Mouse (Mus musculus) retina, postnatal 7 days (tissue): ENCODE measurements around the gene Aldh1b1.

Source experiments
- DNase-seq: peaks from one replicate; pipeline ENCODE4 v3.0.0-alpha.2; 2012; ENCODE audit warnings: low read depth, low spot score

Gene Aldh1b1

DNA sequence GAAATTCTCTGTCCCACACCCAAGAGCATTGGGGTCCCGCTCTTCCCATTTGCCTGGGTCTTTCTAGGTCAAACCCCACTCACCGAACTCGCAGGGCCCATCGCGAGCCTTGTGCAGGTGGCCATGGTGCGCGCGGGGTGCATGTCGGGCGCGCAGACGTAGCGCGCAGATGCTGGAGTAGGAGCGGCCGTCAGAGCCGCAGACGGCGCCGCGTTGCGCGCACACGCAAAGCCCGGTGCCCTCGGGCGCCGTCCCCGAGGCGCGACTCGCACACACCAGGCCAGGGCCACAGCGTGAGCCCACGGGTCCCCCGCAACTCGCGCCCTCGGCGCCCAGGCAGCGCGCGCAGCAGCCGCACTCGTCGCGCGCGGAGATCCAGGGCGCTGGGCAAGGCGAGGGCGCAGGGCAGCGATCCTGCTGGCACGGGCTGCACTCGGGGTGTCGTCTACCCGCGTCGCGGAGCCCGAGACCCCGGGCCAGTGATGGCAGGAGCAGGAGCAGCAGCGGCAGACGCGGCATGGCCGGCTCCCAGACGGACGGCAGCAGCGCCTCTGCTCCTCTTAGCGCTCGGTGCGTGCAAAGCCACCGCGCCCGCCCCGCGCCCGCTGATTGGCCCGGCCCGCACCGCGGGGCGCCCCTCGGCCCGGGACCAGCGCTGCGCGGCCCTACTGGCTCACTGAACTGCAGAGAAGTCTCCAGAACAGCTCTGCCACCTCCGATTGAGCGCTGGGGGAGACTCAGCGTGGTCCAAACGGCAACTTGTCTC lies 27.6 kb downstream of the Aldh1b1 start, which contains the start of gene Igfbpl1:
TSS of gene Igfbpl1 (minus strand) at position 649 of the 766 bp plus-strand sequence.
- no peak for DNase-seq

DNA sequence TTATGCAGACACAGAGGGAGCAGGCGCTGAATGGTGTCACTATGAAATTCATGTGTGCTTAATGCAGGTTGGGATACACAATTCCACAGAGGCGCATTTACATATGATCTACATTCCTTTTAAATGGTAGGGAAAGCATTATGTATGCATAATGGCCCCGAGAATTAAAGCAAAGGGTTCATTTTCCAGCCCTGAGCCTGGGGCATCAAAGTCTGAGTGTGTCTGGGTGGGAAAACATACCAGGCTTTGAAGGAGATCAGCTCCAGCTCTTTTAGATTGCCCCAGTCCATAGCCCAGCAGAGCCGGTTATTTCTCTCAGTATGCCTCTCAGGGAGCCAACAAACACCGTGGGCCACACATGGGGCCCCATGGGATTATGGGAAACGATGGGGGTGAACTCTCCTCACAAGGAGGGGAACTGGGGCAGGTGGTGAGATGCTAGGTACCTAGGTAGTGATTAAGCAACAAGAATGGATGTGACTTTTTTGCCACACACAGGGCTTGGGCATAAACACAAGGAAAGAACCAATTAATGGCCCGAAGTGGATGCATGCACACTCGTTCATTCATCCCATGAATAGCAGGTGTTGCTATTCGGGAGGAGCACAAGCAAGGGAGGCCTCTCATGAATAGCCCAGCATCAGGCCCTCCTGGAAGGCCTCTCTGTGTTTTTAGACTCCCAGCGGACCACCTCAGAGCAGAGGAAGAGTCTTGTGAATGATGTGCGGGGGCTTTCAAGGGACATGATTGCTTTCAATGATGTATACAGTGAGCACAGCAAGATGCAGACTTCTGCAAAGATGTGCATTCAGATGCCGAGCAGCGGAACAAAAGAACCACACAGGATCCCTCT lies 31.3 kb downstream of the Aldh1b1 start:
- no peak for DNase-seq

DNA sequence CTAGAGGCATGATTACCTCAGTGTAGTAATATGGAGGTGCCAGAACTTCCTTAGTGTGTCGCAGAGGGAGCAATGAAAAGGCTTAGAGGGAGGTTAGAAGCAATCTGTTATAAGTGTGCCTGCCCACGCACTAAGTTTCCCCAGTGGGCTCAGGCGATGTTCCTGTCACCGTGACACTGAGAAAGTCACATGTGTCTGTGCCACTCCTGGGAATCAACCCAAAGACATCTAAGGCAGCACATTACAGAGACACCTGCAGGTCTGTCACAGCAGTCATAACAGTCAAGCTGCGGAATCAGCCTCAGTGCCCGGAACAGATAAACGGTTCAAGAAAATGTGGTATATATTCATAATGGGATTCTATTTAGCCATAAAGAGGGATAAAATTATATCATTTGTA lies 33.2 kb downstream of the Aldh1b1 start:
- no peak for DNase-seq

DNA sequence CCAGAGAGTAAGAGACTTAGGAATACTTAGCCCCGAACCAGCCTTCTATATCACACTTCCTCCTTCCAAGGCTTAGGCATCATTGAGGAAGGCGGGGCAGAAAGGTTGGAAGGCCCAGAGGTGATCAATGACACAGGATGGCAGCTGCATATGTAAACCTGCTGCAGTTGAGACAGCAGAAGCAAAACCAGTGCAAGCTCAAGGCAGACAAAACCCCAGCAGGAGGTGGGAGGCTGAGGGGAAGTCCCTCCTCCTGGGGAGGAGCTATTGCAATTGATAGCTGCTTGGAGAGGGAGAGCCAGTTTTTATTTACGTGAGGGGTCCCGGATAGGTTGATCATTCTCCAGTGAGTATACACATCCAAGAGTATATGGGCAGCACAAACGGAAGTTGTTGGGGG lies 34.6 kb downstream of the Aldh1b1 start:
- DNase-seq: no peak

DNA sequence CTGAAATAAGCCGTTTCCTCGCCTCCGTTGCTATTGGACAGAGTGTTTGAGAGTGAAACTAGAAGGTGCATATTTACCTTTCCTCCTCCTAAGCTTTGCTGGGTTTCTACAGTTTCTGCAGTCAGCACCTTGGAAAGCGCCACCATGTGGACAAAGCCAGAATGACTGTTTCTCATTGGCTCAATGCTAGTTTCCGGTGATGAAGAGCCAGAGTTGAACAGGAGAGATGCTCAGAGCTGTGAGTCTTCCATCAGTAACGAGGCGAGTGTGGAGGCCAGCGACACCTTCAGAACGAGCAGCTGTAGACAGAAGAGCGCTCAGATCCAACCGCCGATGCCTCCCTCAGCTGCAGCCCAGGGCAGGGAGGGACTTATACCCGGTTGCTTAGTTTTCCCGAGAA lies 45.5 kb downstream of the Aldh1b1 start:
- peak; percentile 32 for DNase-seq

DNA sequence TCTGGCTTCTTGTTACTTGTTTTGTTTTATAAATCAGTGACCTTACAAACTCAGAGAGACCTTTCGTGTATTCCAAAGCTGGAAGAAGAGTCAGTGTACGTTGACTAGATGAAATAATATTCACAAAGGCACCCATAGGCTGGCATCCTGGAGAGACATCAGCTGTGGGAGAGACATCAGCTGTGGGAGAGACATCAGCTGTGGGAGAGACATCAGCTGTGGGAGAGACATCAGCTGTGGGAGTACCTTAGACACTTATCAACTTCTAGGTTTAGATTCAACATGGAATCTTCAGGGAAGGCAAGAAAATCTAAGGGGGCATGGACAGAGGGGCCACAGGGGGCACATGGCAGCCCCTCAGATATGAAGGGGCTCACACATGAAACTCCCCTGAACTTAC lies 47.4 kb downstream of the Aldh1b1 start:
- DNase-seq: no peak

DNA sequence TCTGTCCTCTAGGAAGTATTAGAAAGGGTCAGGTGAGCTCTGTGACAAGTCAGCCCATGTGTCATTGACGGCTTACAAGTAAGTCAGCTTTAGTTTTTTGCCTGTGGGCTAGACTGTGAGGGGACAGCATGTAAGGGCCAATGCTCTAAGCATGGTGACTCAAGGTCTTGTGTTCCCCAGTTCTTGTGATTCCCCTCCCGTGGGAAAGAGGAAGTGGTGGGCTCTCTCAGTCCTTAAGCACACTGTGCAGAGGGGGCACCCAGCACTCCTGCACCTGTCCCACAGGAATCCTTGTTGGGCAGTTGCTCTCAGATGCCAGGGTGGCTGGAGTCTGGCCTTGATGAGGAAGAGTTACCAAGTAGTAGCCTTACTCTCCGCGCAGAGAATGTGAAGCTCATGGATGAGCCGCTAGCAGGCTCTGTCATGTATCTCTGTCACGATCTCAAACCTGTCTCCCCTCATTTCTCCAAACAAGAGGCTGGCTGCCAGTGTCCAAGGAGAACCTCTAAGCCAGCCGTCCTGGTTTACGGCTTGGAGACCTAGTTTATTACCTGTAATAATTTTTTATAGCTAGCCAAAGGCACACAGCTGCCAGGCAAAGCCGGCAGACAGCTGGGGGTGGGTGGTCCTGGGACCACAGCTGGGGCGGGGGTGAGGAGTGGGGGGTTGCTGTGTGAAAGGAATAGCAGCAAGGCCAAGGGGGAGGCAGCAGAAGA lies 49.4 kb downstream of the Aldh1b1 start, which contains the start of gene Stra6l:
TSS of gene Stra6l (plus strand) at position 556 of the 716 bp plus-strand sequence.
- DNase-seq: no peak

DNA sequence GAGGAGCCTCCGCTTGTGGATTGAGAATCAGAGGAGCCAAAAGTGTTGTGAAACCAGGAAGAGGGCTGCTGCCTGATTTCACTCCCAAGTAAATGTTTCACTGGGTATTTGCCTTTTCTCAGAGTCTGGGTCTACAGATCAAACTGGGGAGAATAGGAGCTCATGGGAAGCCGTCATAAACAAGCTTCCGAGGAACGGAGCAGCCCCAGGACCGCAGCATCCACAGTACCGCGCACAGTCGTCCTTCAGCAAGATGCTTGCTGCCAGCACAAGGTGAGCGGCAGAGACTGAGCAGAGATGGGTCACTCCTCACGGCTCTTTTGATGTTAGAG lies 50.0 kb downstream of the Aldh1b1 start:
- no peak for DNase-seq

DNA sequence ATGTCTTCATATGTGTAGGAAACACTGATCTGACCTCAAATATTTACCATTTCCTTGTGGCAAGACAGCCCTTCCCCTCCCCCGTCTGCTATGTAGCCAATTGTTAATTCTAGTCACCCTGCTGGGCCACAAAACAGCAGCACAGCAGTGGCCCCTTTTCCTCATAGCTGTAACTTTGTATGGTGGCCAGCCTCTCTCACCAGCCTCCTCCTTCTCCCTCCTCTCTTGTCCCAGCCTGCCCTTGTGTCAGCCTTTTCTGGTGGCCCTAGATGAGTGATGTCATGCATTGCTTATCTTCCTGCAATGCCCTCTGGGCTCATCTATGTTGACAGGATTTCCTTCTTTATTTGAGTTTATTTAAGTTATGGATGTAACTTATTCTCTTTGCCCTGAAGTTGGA lies 50.6 kb downstream of the Aldh1b1 start:
- no peak for DNase-seq

DNA sequence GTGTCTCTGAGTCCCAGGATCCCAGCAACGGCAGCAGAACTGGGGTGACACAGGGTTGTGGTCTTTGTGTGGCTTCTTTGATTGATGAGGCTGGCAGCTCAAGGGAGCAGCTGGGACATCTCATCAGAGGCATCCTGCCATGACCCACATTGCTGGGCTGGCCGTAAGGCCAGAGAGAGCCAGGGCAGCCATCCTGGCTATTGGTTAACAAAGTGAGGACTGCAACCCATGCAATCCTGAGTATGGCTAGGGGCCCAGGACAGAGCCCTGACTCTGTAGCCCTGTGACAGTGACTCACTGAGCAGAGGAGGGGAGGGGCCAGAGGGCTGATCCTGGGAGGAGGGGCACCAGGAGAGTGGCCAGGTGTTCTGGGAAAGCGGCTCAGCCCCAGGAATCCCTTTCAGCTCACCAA lies 52.8 kb downstream of the Aldh1b1 start:
- no peak for DNase-seq

DNA sequence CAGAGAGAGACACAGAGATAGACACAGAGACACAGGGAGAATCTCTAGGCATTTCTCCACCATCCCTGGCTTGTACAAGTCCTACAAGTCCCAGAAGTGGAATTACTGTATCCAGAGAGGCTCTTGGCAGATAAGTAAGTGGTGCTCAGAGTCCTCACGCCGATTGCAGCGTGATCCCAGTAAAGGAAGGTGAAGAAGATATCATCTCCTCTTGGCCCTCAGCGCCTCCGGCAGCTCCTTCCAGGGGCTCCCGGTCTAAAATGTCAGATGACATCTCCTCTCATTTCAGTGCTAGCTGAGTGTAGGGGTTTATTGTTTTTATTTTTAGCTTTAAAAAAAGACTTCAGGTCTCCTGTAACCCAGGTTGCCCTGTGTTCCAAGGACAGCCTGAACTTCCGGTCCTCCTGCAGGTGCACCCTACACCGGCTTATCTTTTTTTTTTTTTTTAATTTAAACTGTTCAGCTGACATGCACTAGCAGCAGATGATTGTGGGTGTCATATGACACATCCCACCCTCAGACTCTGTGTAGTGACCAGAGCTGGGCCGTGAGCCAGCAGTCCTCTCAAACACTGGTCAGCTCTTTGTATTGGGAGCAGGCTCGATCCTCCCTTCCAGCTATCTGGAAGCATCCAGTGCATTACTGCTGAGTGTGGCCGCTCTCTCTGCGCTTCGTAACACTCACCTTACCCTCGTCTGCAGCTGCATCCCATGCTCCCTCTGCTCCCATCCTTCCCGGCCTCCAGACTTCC lies 54.8 kb downstream of the Aldh1b1 start:
- DNase-seq: no peak
